Mouse (Mus musculus) liver, embryonic 13.5 days (tissue): ENCODE measurements around the gene Dixdc1. TPM values are rescaled to one million over a fixed set of nuclear protein-coding genes. Genes with fewer than 3 reads are reported as not detected.

Experiments used
- ATAC-seq: fragments of 200-750 bp; cut with Nextera tagmentation; 2 replicates; pipeline ENCODE4 v1.8.0; 2017; ENCODE audit warnings: low read depth, mild to moderate bottlenecking, moderate number of reproducible peaks, moderate library complexity
- DNase-seq: peaks from one replicate; pipeline ENCODE4 v3.0.0; 2022
- H3K27ac ChIP-seq: fragments of 300-500 bp; sonication (generic); 2 replicates; pipeline ENCODE4 v1.5.1; 2015; ENCODE audit warnings: moderate library complexity, mild to moderate bottlenecking, inconsistent platforms
- H3K27me3 ChIP-seq: fragments of 300-500 bp; sonication (generic); 2 replicates; pipeline ENCODE4 v1.6.1; 2015; ENCODE audit warnings: mild to moderate bottlenecking, inconsistent platforms
- H3K36me3 ChIP-seq: fragments of 300-500 bp; sonication (generic); 2 replicates; pipeline ENCODE4 v1.6.1; 2015; ENCODE audit warnings: mild to moderate bottlenecking, inconsistent platforms
- H3K4me1 ChIP-seq: fragments of 300-500 bp; sonication (generic); replicated peaks from 2 replicates; pipeline ENCODE4 v1.6.1; 2015; ENCODE audit warnings: inconsistent platforms
- H3K4me2 ChIP-seq: fragments of 300-500 bp; sonication (generic); 2 replicates; pipeline ENCODE4 v1.6.1; 2015; ENCODE audit warnings: inconsistent platforms, mild to moderate bottlenecking, moderate library complexity
- H3K4me3 ChIP-seq: fragments of 300-500 bp; sonication (generic); replicated peaks from 2 replicates; pipeline ENCODE4 v1.5.1; 2015; ENCODE audit warnings: mild to moderate bottlenecking, inconsistent platforms
- H3K9ac ChIP-seq: fragments of 300-500 bp; sonication (generic); 2 replicates; pipeline ENCODE4 v1.6.1; 2015; ENCODE audit warnings: mild to moderate bottlenecking, inconsistent platforms
- H3K9me3 ChIP-seq: fragments of 300-500 bp; sonication (generic); replicated peaks from 2 replicates; pipeline ENCODE4 v1.6.1; 2016; ENCODE audit warnings: inconsistent platforms
- WGBS: fragments of 180-500 bp; shearing (Covaris S2); methylation state at CpG from one replicate; pipeline ENCODE4 v1.1.7; 2015; ENCODE audit not compliant: insufficient replicate concordance; 5-methylcytosine and 5-hydroxymethylcytosine counted together
- polyA plus RNA-seq: library from polyadenylated mRNA; unstranded; fragments of >200 nt; fragmentation: Nextera tagmentation; extraction: Ambion mirVana; gene quantifications from 2 replicates; pipeline ENCODE4 v1.2.1, GENCODE M21; 2015

Gene Dixdc1
- polyA plus RNA-seq, 1 experiment from 2014 or later: 0.70 TPM

DNA sequence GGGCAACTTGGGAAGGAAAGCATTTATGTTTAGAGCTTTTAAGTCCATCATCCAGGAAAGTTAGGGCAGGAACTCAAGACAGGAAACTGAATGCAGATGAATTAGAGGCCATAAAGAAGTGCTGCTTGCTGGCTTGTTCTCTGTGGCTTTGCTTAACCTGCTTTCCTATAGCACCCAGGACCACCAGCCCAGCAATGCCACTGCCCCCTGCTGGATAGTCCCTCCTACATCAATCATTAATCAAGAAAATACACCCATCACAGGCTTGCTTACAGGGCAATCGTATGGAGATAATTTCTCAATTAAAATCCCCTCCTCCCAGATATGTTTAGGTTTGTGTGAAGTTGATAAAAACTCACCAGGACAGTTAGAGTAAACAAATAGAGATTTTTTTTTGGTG is 24.0 kb upstream of the Dixdc1 start:
- H3K27ac ChIP-seq: no peak overlapping the region
- peaks cover 14% of the 10 kb centered on the region for H3K4me1 ChIP-seq
- peaks cover 5% of the 10 kb centered on the region; the same call in 1 of the 2 replicates for H3K36me3 ChIP-seq
- 0 out of 2 replicates have a peak, but pooled peaks cover 6% of the 10 kb centered on the region for H3K27me3 ChIP-seq
- ATAC-seq (no peak), DNase-seq (no peak)
- no peak overlapping the region for H3K4me3 ChIP-seq
- H3K4me2 ChIP-seq: no peak overlapping the region
- H3K9ac ChIP-seq: no peak overlapping the region
- 53% methylated on average over 1 of the region's 1 CpGs for WGBS
- no peaks in the 10 kb centered on the region for H3K9me3 ChIP-seq

DNA sequence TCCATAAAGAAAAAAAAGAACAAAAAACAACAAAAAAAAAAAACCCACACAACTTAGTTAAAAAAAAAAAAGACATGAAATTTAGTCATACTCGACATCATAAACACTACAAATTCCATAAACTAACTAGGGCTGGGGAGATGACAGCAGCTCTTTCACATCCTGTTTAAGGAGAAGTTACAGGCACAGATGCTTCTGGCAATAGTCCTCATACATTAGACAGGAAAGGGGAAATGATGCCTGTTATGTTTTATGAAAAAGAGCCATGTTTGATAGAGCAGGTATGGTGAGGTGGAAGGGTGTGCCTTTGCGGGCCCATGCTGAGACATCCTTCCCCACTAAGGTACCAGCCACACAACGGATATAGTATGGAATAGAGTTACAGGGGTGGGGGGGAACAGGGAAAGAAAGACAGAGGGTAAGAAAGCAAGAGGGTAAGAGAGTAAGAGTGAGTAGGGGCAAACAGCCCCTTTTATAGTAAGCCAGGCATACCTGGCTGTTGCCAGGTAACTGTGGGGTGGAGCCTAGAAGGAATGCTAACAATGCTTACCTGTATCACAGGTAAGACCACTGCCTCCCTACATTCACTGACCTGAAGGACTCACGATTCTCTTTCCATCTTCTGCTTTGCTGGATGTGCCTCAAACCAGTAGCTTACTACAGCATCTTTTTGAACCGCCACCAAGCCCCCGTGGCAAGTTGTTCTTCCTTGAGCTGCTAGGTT is 22.4 kb upstream of the Dixdc1 start:
- no peak overlapping the region for H3K4me2 ChIP-seq
- no peak overlapping the region for H3K4me3 ChIP-seq
- no peak for DNase-seq
- 49% methylated on average over 6 of the region's 6 CpGs for WGBS
- no peak overlapping the region for H3K27ac ChIP-seq
- H3K36me3 ChIP-seq: peaks cover 5% of the 10 kb centered on the region; the same call in 1 of the 2 replicates
- no peaks in the 10 kb centered on the region for H3K9me3 ChIP-seq
- no peak overlapping the region for H3K9ac ChIP-seq
- H3K4me1 ChIP-seq: peaks cover 4% of the 10 kb centered on the region
- 0 out of 2 replicates have a peak, but pooled peaks cover 6% of the 10 kb centered on the region for H3K27me3 ChIP-seq
- no peak for ATAC-seq

GRCm38 (mm10) chr9:50756711-50757110 is 17.4 kb upstream of the Dixdc1 start:
- 61% methylated on average over 5 of the region's 5 CpGs for WGBS
- Histone ChIP-seq H3K4me2 (no peak overlapping the region), H3K4me1 (no peaks in the 10 kb centered on the region), H3K4me3 (no peak overlapping the region), H3K27me3 (peaks cover 13% of the 10 kb centered on the region), H3K9me3 (no peaks in the 10 kb centered on the region), H3K36me3 (no peaks in the 10 kb centered on the region), H3K27ac (no peak overlapping the region), H3K9ac (no peak overlapping the region)
- no peak for ATAC-seq
- no peak for DNase-seq

GRCm38 (mm10) chr9:50753947-50754346 is 14.6 kb upstream of the Dixdc1 start:
- no peaks in the 10 kb centered on the region for H3K36me3 ChIP-seq
- H3K9ac ChIP-seq: no peak overlapping the region
- H3K4me3 ChIP-seq: no peak overlapping the region
- no peaks in the 10 kb centered on the region for H3K4me1 ChIP-seq
- H3K4me2 ChIP-seq: no peak overlapping the region
- WGBS: 34% methylated on average over 7 of the region's 7 CpGs
- H3K27ac ChIP-seq: no peak overlapping the region
- no peaks in the 10 kb centered on the region for H3K9me3 ChIP-seq
- peaks cover 11% of the 10 kb centered on the region for H3K27me3 ChIP-seq
- no peak for DNase-seq
- ATAC-seq: no peak

DNA sequence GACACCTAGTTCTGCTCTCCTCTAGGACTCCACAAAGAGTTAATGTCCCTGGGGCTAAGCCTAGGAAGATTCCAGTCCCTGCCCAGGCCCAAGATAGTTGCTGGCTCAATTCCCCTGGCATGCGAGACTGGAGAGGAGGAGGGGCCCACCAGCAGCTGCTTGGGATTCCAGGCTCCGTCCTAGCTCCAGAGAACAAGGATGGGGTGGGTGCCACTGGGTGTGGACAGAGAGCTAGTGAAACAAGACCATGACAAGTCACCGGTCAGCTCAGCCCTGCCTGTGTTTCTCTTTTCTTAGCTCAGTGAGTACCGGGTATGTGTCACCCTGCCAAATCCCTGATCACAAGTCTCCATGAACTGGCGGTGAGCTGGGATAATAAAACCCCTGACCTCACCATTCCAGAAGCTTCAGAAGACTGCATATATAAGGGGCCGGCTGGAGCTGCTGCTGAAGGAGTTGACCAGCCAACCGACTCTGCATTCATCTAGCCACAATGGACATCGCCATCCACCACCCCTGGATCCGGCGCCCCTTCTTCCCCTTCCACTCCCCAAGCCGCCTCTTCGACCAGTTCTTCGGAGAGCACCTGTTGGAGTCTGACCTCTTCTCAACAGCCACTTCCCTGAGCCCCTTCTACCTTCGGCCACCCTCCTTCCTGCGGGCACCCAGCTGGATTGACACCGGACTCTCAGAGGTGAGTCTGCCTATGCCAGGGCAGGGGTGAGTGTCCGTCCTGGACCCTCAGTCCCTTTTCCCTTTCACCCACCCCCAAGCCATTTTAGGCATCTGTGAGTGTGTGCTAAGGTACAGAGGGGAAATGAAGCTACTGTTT is 13.7 kb upstream of the Dixdc1 start:
- H3K9ac ChIP-seq: no peak overlapping the region
- no peaks in the 10 kb centered on the region for H3K36me3 ChIP-seq
- no peak overlapping the region for H3K4me3 ChIP-seq
- peaks cover 11% of the 10 kb centered on the region for H3K27me3 ChIP-seq
- no peak overlapping the region for H3K4me2 ChIP-seq
- H3K9me3 ChIP-seq: no peaks in the 10 kb centered on the region
- ATAC-seq: no peak
- H3K4me1 ChIP-seq: no peaks in the 10 kb centered on the region
- DNase-seq: no peak
- no peak overlapping the region for H3K27ac ChIP-seq
- WGBS: 62% methylated on average over 17 of the region's 17 CpGs

GRCm38 (mm10) chr9:50752054-50752602 is 12.8 kb upstream of the Dixdc1 start, which contains the start of gene Hspb2:
Gene Hspb2 (minus strand): TSS chr9:50752354.
- WGBS: 69% methylated on average over 14 of the region's 14 CpGs
- Histone ChIP-seq H3K4me1 (no peaks in the 10 kb centered on the region), H3K36me3 (no peaks in the 10 kb centered on the region), H3K9me3 (no peaks in the 10 kb centered on the region), H3K27ac (no peak within 1 kb of the TSS), H3K4me3 (no peak within 1 kb of the TSS), H3K27me3 (peaks cover 11% of the 10 kb centered on the region), H3K9ac (no peak within 1 kb of the TSS), H3K4me2 (no peak within 1 kb of the TSS)
- ATAC-seq (no peak), DNase-seq (no peak)

- Histone ChIP-seq H3K9me3 (no peaks in the 10 kb centered on the region), H3K27ac (no peak within 1 kb of the TSS), H3K4me1 (no peaks in the 10 kb centered on the region; the same call in 1 of the 2 replicates), H3K27me3 (peaks cover 18% of the 10 kb centered on the region), H3K4me2 (no peak within 1 kb of the TSS), H3K36me3 (no peaks in the 10 kb centered on the region), H3K9ac (no peak within 1 kb of the TSS), H3K4me3 (no peak within 1 kb of the TSS)
- 53% methylated on average over 22 of the region's 22 CpGs for WGBS
- ATAC-seq (no peak), DNase-seq (no peak)
Observed at GRCm38 (mm10) chr9:50751323-50751722, 12.0 kb upstream of the Dixdc1 start, which contains the start of gene Cryab. Gene Cryab (plus strand): TSS chr9:50751325.

GRCm38 (mm10) chr9:50750706-50751105 is 11.4 kb upstream of the Dixdc1 start:
- DNase-seq: no peak
- no peak overlapping the region for H3K9ac ChIP-seq
- no peaks in the 10 kb centered on the region for H3K9me3 ChIP-seq
- no peak overlapping the region for H3K4me3 ChIP-seq
- no peak for ATAC-seq
- H3K4me1 ChIP-seq: no peaks in the 10 kb centered on the region; the same call in 1 of the 2 replicates
- no peak overlapping the region for H3K27ac ChIP-seq
- no peaks in the 10 kb centered on the region for H3K36me3 ChIP-seq
- no peak overlapping the region for H3K4me2 ChIP-seq
- peaks cover 24% of the 10 kb centered on the region for H3K27me3 ChIP-seq
- 72% methylated on average over 6 of the region's 6 CpGs for WGBS

DNA sequence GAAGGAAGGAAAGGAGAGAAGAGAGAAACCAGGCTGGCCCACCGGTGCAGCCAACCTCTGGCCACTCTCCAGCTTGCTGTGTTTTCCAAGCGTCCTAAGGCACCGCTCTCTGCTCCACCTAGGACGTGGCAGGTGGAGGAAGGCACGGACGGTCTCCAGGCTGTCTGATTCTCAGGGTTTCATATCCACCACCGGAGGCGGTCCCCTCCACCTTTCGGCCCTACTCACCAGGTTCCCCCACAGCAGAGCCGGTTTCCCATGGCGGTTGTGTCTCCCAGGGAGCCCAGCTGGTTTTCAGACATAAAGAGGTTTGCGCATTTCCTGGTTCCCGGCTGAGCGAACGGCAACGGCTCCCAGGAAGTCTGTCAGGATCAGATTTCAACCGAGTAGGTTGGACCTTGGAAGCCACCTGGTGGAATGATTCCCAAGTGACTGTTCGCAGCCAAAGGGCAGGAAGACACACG is 6.9 kb upstream of the Dixdc1 start, which contains the start of gene 2310030G06Rik:
TSS of gene 2310030G06Rik (minus strand) at position 323 of the 464 bp plus-strand sequence.
- H3K4me2 ChIP-seq: peak within 1 kb of the TSS; percentile 52
- peak within 1 kb of the TSS; percentile 46 for H3K4me3 ChIP-seq
- WGBS: 9% methylated on average over 19 of the region's 19 CpGs
- peak; percentile 48; the same call in 1 of the 2 replicates for ATAC-seq
- no peaks in the 10 kb centered on the region for H3K9me3 ChIP-seq
- peak within 1 kb of the TSS; percentile 29; the same call in 1 of the 2 replicates for H3K27ac ChIP-seq
- H3K4me1 ChIP-seq: no peaks in the 10 kb centered on the region; the same call in 1 of the 2 replicates
- peaks cover 13% of the 10 kb centered on the region for H3K27me3 ChIP-seq
- H3K9ac ChIP-seq: peak within 1 kb of the TSS; percentile 44
- H3K36me3 ChIP-seq: no peaks in the 10 kb centered on the region
- DNase-seq: no peak

- DNase-seq (no peak), ATAC-seq (no peak)
- Histone ChIP-seq H3K27me3 (peaks cover 13% of the 10 kb centered on the region), H3K4me3 (peak overlapping the region; percentile 46), H3K9me3 (no peaks in the 10 kb centered on the region), H3K4me2 (peak overlapping the region; percentile 52), H3K4me1 (no peaks in the 10 kb centered on the region; the same call in 1 of the 2 replicates), H3K36me3 (no peaks in the 10 kb centered on the region), H3K9ac (peak overlapping the region; percentile 44), H3K27ac (peak overlapping the region; percentile 29; the same call in 1 of the 2 replicates)
- 32% methylated on average over 7 of the region's 7 CpGs for WGBS
Observed at GRCm38 (mm10) chr9:50745806-50746205, 6.5 kb upstream of the Dixdc1 start.

- Histone ChIP-seq H3K4me3 (no peak overlapping the region), H3K9me3 (no peaks in the 10 kb centered on the region), H3K4me2 (no peak overlapping the region), H3K9ac (no peak overlapping the region), H3K36me3 (no peaks in the 10 kb centered on the region), H3K4me1 (peaks cover 17% of the 10 kb centered on the region), H3K27me3 (peaks cover 13% of the 10 kb centered on the region), H3K27ac (no peak overlapping the region)
- DNase-seq: no peak
- WGBS: 34% methylated on average over 2 of the region's 2 CpGs
- ATAC-seq: no peak
Observed at GRCm38 (mm10) chr9:50742744-50743143, 3.4 kb upstream of the Dixdc1 start.
